Mouse (Mus musculus) stomach, postnatal 0 days (tissue): ENCODE measurements around the gene Rnf19b. TPM values are rescaled to one million over a fixed set of nuclear protein-coding genes. Genes with fewer than 3 reads are reported as not detected.
A peak's percentile ranks its signal among the peaks of the same experiment; 100 is the strongest.

Source experiments
- ATAC-seq: fragments of 200-750 bp; cut with Nextera tagmentation; 2 replicates; pipeline ENCODE4 v1.8.0; 2017; ENCODE audit not compliant: low FRiP score, low TSS enrichment
- DNase-seq: peaks from one replicate; pipeline ENCODE4 v3.0.0-alpha.2; 2016; ENCODE audit warnings: low spot score
- H3K27ac ChIP-seq: fragments of 300-500 bp; sonication (generic); replicated peaks from 2 replicates; pipeline ENCODE4 v1.5.1; 2014; ENCODE audit warnings: mild to moderate bottlenecking, control low read depth
- H3K27me3 ChIP-seq: fragments of 300-500 bp; sonication (generic); 2 replicates; pipeline ENCODE4 v1.6.1; 2014; ENCODE audit warnings: low read length; ENCODE audit not compliant: control insufficient read depth, insufficient read depth
- H3K36me3 ChIP-seq: fragments of 300-500 bp; sonication (generic); 2 replicates; pipeline ENCODE4 v1.6.1; 2014; ENCODE audit warnings: low read length, mixed read lengths; ENCODE audit not compliant: control insufficient read depth, insufficient read depth
- H3K4me1 ChIP-seq: fragments of 300-500 bp; sonication (generic); replicated peaks from 2 replicates; pipeline ENCODE4 v1.6.1; 2014; ENCODE audit warnings: antibody characterized with exemption; ENCODE audit not compliant: control insufficient read depth, insufficient read depth
- H3K4me2 ChIP-seq: fragments of 300-500 bp; sonication (generic); replicated peaks from 2 replicates; pipeline ENCODE4 v1.6.1; 2014; ENCODE audit warnings: low read depth, mild to moderate bottlenecking, control low read depth, moderate library complexity
- H3K4me3 ChIP-seq: fragments of 300-500 bp; sonication (generic); 2 replicates; pipeline ENCODE4 v1.5.1; 2014; ENCODE audit warnings: low read depth, low read length, control low read depth
- H3K9ac ChIP-seq: fragments of 300-500 bp; sonication (generic); 2 replicates; pipeline ENCODE4 v1.6.1; 2014; ENCODE audit warnings: mild to moderate bottlenecking, low read length, control low read depth, mixed read lengths
- H3K9me3 ChIP-seq: fragments of 300-500 bp; sonication (generic); 2 replicates; pipeline ENCODE4 v1.6.1; 2016; ENCODE audit warnings: low read length; ENCODE audit not compliant: control insufficient read depth
- CTCF ChIP-seq: IDR thresholded peaks from 2 replicates; pipeline ENCODE4 v1.5.1; 2016; ENCODE audit warnings: antibody characterized with exemption, low read depth, mild to moderate bottlenecking, moderate library complexity
- EP300 ChIP-seq: optimal IDR thresholded peaks from 2 replicates; pipeline ENCODE3; 2016; ENCODE audit warnings: antibody characterized with exemption
- WGBS: fragments of 180-500 bp; shearing (Covaris S2); extraction: QIAGEN DNeasy Blood & Tissue Kit; methylation state at CpG from one replicate; pipeline ENCODE4 v1.1.7; 2014; 5-methylcytosine and 5-hydroxymethylcytosine counted together
- polyA plus RNA-seq: library from polyadenylated mRNA; unstranded; fragments of >200 nt; fragmentation: Nextera tagmentation; extraction: Ambion mirVana; gene quantifications from 2 replicates; pipeline ENCODE4 v1.2.1, GENCODE M21; 2015

Gene Rnf19b
- polyA plus RNA-seq, 1 experiment from 2014 or later: 7.0 TPM

DNA sequence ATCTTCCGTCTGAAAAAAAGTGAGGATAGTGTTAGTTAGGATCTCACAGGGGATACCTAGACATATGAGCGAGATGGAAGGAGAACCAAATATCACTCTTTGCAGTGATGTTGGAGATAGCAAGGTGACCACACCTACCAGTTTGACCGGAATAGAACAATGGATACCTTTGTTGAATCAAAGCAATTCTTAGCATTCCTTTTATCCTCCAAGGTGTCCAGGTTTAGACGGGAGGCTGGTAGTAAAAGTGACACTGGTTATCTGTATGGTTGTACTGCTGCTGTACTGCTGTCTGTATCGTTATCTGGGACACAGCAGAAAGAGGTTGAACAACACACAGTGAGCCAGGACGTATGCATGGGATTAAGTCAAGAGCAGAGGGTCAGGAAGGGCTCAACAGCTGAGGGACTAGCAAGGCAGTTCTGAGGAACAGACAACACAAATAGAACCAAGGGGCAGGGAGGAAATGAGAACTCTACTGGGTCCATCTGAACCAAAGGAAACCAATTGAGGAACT is 7.1 kb upstream of the Rnf19b start:
- no peaks in the 10 kb centered on the region for H3K36me3 ChIP-seq
- ATAC-seq (no peak), DNase-seq (no peak)
- TF ChIP-seq EP300 (no peak), CTCF (no peak)
- H3K27ac ChIP-seq: no peak overlapping the region
- no peak overlapping the region for H3K4me3 ChIP-seq
- no peak overlapping the region for H3K9ac ChIP-seq
- H3K4me2 ChIP-seq: no peak overlapping the region
- no peaks in the 10 kb centered on the region for H3K9me3 ChIP-seq
- 51% methylated on average over 6 of the region's 6 CpGs for WGBS
- H3K4me1 ChIP-seq: 0 out of 2 replicates have a peak, but pooled peaks cover 3% of the 10 kb centered on the region
- H3K27me3 ChIP-seq: no peaks in the 10 kb centered on the region

- WGBS: 33% methylated on average over 11 of the region's 11 CpGs
Observed at GRCm38 (mm10) chr4:129051461-129052183, 6.4 kb upstream of the Rnf19b start.

DNA sequence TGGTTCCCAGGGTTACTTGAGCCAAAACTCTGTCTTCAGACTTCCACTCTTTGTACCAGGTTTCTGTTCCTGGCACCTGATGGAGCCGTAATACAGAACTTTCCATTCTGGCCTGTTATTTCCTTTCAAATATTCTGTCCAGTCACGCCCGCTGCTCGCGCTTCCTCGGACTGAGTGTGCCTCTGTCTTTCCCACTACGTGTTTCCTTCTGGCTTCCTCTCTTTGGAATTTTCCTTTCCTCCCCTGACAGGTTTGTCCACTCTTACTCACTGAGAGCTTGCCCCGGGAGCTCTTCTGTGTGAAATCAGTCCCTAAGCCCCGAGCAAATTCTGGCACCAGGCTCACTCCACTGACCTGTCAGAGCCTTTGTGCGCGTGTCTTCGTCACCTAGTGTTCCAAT is 3.3 kb upstream of the Rnf19b start:
- no peak overlapping the region for H3K4me2 ChIP-seq
- H3K4me1 ChIP-seq: 0 out of 2 replicates have a peak, but pooled peaks cover 2% of the 10 kb centered on the region
- no peaks in the 10 kb centered on the region for H3K36me3 ChIP-seq
- ATAC-seq: no peak
- H3K4me3 ChIP-seq: no peak overlapping the region
- no peak overlapping the region for H3K9ac ChIP-seq
- no peaks in the 10 kb centered on the region for H3K27me3 ChIP-seq
- TF ChIP-seq EP300 (no peak), CTCF (no peak)
- DNase-seq: no peak
- no peaks in the 10 kb centered on the region for H3K9me3 ChIP-seq
- H3K27ac ChIP-seq: no peak overlapping the region
- 65% methylated on average over 12 of the region's 12 CpGs for WGBS

More at GRCm38 (mm10) chr4:129051461-129052183, 6.4 kb upstream of the Rnf19b start:
- no peak overlapping the region for H3K27ac ChIP-seq
- no peak overlapping the region for H3K9ac ChIP-seq
- 0 out of 2 replicates have a peak, but pooled peaks cover 3% of the 10 kb centered on the region for H3K4me1 ChIP-seq
- no peaks in the 10 kb centered on the region for H3K36me3 ChIP-seq
- no peaks in the 10 kb centered on the region for H3K9me3 ChIP-seq
- no peaks in the 10 kb centered on the region for H3K27me3 ChIP-seq
- no peak overlapping the region for H3K4me3 ChIP-seq
- no peak for DNase-seq
- TF ChIP-seq EP300: no peak
- no peak for TF ChIP-seq CTCF
- H3K4me2 ChIP-seq: no peak overlapping the region
- no peak for ATAC-seq

GRCm38 (mm10) chr4:129055562-129055961 is 2.5 kb upstream of the Rnf19b start:
- no peak for ATAC-seq
- DNase-seq: no peak
- Histone ChIP-seq H3K4me3 (no peak overlapping the region), H3K9ac (no peak overlapping the region), H3K4me2 (no peak overlapping the region), H3K27ac (peak overlapping the region; percentile 31; the same call in 1 of the 2 replicates), H3K36me3 (no peaks in the 10 kb centered on the region), H3K27me3 (no peaks in the 10 kb centered on the region), H3K4me1 (0 out of 2 replicates have a peak, but pooled peaks cover 2% of the 10 kb centered on the region), H3K9me3 (no peaks in the 10 kb centered on the region)
- no peak for TF ChIP-seq EP300
- TF ChIP-seq CTCF: no peak
- 75% methylated on average over 5 of the region's 5 CpGs for WGBS

DNA sequence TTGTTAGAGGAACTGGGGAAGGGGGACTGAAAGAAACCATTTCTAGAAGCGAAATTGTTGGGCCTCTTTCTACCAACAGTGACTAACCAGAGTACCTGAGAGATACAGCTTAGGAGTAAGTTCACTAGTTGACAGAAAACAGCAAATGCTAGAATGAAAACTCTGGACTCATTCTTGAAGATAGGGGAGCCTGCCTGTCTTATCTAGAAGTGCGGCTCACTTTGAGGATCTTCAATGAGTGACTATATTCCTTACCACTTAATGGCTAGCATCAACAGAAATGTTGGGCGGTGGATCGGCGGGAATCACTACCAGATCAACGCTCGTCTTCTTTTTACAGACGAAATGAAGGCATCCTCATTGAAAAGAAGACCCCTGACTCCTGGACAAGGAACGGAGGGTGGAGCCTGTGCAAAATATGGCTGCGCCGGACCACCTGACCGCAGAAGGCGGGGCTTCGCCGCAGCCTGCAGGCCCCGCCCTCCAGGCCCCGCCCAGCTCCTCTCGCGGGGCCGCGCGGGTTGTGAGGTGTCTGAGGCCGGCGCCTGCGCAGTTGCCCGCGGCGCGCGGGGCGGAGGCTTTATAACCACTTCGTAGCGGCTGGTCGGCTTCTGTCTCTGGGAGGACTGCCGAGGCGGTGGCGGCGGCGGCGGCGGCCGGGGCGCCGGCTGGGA is 401 bp upstream of the Rnf19b start:
- H3K4me2 ChIP-seq: peak overlapping the region; percentile 100
- peak overlapping the region; percentile 93 for H3K27ac ChIP-seq
- H3K27me3 ChIP-seq: no peaks in the 10 kb centered on the region
- peak overlapping the region; percentile 84 for H3K4me3 ChIP-seq
- ATAC-seq: peak; percentile 96
- WGBS: 4% methylated on average over 39 of the region's 44 CpGs
- peak; percentile 97 for DNase-seq
- H3K9ac ChIP-seq: peak overlapping the region; percentile 93
- no peak for TF ChIP-seq CTCF
- no peak for TF ChIP-seq EP300
- H3K4me1 ChIP-seq: 0 out of 2 replicates have a peak, but pooled peaks cover 2% of the 10 kb centered on the region
- no peaks in the 10 kb centered on the region for H3K36me3 ChIP-seq
- H3K9me3 ChIP-seq: no peaks in the 10 kb centered on the region
